Mouse (Mus musculus): ENCODE data around the gene Tspan4. TPM values are rescaled to one million over a fixed set of nuclear protein-coding genes. Genes with fewer than 3 reads are reported as not detected.
A peak's percentile ranks its signal among the peaks of the same experiment; 100 is the strongest.

Tspan4 gene
- total RNA-seq, 1 experiment = 75.9 TPM

DNA sequence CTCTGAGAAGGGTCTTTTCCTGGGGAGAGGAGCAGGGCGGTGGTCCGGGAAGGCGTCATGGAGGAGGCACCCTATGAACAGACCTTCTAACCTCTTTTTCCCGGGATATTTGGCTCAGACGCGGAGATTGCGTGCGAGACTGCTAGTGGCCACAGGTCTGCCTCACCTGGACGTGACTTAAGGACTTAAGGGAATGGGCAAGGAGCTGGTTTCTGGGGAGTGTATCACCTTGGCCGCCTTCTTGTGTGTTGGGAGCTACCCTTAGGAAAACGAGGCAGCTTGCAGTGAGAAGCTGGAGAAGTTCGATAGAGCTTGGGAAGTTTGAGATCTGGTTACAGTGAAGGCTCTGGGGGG, 742 bp downstream of the Tspan4 start:
- peak overlapping the region; percentile 89 for H3K9ac ChIP-seq (ENCODE audit: insufficient read depth, low read depth, low read length, poor library complexity, severe bottlenecking)
- H3K4me3 ChIP-seq (ENCODE audit: insufficient read depth in 1 of 2, low read depth in 1 of 2, low read length in 2 of 2, poor library complexity in 1 of 2, severe bottlenecking in 1 of 2) = peak overlapping the region; percentile 88 to 98
- TF ChIP-seq HCFC1 (IDR thresholded peaks at IDR 0.05; ENCODE audit: borderline replicate concordance, insufficient read depth, low read length) (no peak), MAFK (IDR thresholded peaks at IDR 0.05; ENCODE audit: insufficient read depth, low read depth, low read length) (no peak), ZNF384 (IDR thresholded peaks at IDR 0.05; ENCODE audit: low read depth, low read length) (no peak)
- H3K4me1 ChIP-seq (ENCODE audit: control insufficient read depth in 2 of 2, insufficient read depth in 2 of 2, low read length in 2 of 2, poor library complexity in 1 of 2) = peaks cover 0 to 11% of the 10 kb centered on the region in 2 experiments; a peak in 2 of 4 replicates
- H3K9me3 ChIP-seq (ENCODE audit: control insufficient read depth, insufficient read depth, low read depth, low read length) = no peaks in the 10 kb centered on the region
- H3K27ac ChIP-seq (ENCODE audit: insufficient read depth, low read depth, low read length, poor library complexity, severe bottlenecking) = no peak overlapping the region
- peaks cover 13% of the 10 kb centered on the region for H3K36me3 ChIP-seq (ENCODE audit: control insufficient read depth, insufficient read depth, low read length, poor library complexity, severe bottlenecking)
- in situ Hi-C loops (cut with MboI; ENCODE audit: low sequenced_read_pairs in 2 of 2, unreplicated experiment in 2 of 2) = no loop called here
- no peak for DNase-seq (ENCODE audit: low read depth, low spot score)

DNA sequence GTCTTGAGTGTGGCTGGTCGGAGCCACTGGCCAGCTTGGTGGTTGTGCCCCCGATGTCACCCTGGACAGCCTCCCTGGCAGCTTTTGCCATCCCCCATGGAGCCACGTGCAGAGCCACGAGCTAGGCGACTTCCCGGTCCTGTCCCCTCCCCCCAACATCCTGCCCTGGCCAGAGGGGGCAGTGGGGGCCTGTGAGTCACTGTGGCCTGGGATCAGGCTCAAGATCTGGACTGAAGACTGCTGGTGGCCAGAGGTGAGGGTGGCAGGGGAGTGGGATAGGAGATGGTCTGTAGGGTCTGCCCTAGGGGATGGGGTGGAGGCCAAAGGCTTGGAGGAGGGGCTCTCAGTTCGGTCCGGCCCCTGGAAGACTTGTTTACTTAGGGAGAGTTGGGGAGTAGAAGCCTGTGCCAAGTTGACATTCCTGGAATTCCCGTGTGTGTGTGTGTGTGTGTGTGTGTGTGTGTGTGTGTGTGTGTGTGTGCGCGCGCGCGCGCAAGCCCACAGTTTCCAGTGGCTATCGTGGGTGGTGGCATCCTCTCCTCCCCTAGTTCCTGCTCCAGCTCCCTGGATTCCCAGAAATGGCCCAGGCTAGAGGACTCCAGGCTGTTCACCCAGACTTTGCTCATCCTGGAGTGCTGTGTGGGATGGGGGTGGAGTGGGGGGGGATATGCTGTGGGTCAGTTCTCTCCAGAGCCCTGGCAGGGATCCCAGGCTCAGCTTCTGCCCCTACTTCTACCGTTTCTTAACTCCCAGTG, 1.4 kb downstream of the Tspan4 start:
- no peak for DNase-seq (ENCODE audit: low read depth, low spot score)
- Histone ChIP-seq H3K27ac (ENCODE audit: insufficient read depth, low read depth, low read length, poor library complexity, severe bottlenecking) (peak overlapping the region; percentile 36; the same call in 1 of the 2 replicates), H3K4me3 (ENCODE audit: insufficient read depth in 1 of 2, low read depth in 1 of 2, low read length in 2 of 2, poor library complexity in 1 of 2, severe bottlenecking in 1 of 2) (peak overlapping the region; percentile 88 to 98), H3K9me3 (ENCODE audit: control insufficient read depth, insufficient read depth, low read depth, low read length) (no peaks in the 10 kb centered on the region), H3K4me1 (ENCODE audit: control insufficient read depth in 2 of 2, insufficient read depth in 2 of 2, low read length in 2 of 2, poor library complexity in 1 of 2) (peaks cover 3 to 13% of the 10 kb centered on the region in 2 experiments; a peak in 2 of 4 replicates), H3K36me3 (ENCODE audit: control insufficient read depth, insufficient read depth, low read length, poor library complexity, severe bottlenecking) (peaks cover 9% of the 10 kb centered on the region), H3K9ac (ENCODE audit: insufficient read depth, low read depth, low read length, poor library complexity, severe bottlenecking) (peak overlapping the region; percentile 89)
- TF ChIP-seq ZNF384 (IDR thresholded peaks at IDR 0.05; ENCODE audit: low read depth, low read length) = no peak
- no peak for TF ChIP-seq MAFK (IDR thresholded peaks at IDR 0.05; ENCODE audit: insufficient read depth, low read depth, low read length)
- no peak for TF ChIP-seq ZC3H11A (IDR thresholded peaks at IDR 0.05; ENCODE audit: borderline replicate concordance, low read depth, low read length)
- no peak for TF ChIP-seq CHD2 (IDR thresholded peaks at IDR 0.05; ENCODE audit: low read depth, low read length)
- no peak for TF ChIP-seq HCFC1 (IDR thresholded peaks at IDR 0.05; ENCODE audit: borderline replicate concordance, insufficient read depth, low read length)
- in situ Hi-C loops (cut with MboI; ENCODE audit: low sequenced_read_pairs in 2 of 2, unreplicated experiment in 2 of 2) = no loop called here

DNA sequence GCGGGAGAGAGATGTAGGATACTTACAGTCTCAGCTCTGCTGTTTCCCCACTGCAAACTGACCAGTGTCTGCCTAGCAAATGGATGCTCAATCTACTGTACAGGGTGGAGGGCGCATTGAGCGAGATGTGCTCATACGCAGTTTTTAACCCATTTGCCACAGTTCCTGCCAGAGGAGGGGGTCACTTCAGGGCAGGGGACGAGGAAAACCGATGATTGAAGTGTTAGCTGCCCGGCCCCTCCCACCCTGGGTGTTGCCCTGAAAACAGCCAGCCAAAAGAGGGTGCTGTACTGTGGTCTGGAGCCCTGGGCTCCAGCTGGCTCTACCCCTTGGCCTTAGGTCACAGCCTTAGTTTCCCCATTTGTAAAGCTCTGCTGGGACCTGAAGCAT, 1.9 kb downstream of the Tspan4 start:
- H3K4me3 ChIP-seq (ENCODE audit: insufficient read depth in 1 of 2, low read depth in 1 of 2, low read length in 2 of 2, poor library complexity in 1 of 2, severe bottlenecking in 1 of 2) = peak overlapping the region in 1 of 2 experiments; percentile 6; a peak in 1 of 4 replicates
- DNase-seq (ENCODE audit: low read depth, low spot score) = no peak
- no peak overlapping the region for H3K27ac ChIP-seq (ENCODE audit: insufficient read depth, low read depth, low read length, poor library complexity, severe bottlenecking)
- in situ Hi-C loops (cut with MboI; ENCODE audit: low sequenced_read_pairs in 2 of 2, unreplicated experiment in 2 of 2) = no loop called here
- no peak overlapping the region for H3K9ac ChIP-seq (ENCODE audit: insufficient read depth, low read depth, low read length, poor library complexity, severe bottlenecking)
- H3K36me3 ChIP-seq (ENCODE audit: control insufficient read depth, insufficient read depth, low read length, poor library complexity, severe bottlenecking) = peaks cover 7% of the 10 kb centered on the region
- H3K4me1 ChIP-seq (ENCODE audit: control insufficient read depth in 2 of 2, insufficient read depth in 2 of 2, low read length in 2 of 2, poor library complexity in 1 of 2) = peaks cover 3 to 15% of the 10 kb centered on the region in 2 experiments; a peak in 2 of 4 replicates
- TF ChIP-seq CHD2 (IDR thresholded peaks at IDR 0.05; ENCODE audit: low read depth, low read length) (no peak), ZC3H11A (IDR thresholded peaks at IDR 0.05; ENCODE audit: borderline replicate concordance, low read depth, low read length) (no peak), MAFK (IDR thresholded peaks at IDR 0.05; ENCODE audit: insufficient read depth, low read depth, low read length) (no peak), HCFC1 (IDR thresholded peaks at IDR 0.05; ENCODE audit: borderline replicate concordance, insufficient read depth, low read length) (no peak), ZNF384 (IDR thresholded peaks at IDR 0.05; ENCODE audit: low read depth, low read length) (no peak)
- no peaks in the 10 kb centered on the region for H3K9me3 ChIP-seq (ENCODE audit: control insufficient read depth, insufficient read depth, low read depth, low read length)

DNA sequence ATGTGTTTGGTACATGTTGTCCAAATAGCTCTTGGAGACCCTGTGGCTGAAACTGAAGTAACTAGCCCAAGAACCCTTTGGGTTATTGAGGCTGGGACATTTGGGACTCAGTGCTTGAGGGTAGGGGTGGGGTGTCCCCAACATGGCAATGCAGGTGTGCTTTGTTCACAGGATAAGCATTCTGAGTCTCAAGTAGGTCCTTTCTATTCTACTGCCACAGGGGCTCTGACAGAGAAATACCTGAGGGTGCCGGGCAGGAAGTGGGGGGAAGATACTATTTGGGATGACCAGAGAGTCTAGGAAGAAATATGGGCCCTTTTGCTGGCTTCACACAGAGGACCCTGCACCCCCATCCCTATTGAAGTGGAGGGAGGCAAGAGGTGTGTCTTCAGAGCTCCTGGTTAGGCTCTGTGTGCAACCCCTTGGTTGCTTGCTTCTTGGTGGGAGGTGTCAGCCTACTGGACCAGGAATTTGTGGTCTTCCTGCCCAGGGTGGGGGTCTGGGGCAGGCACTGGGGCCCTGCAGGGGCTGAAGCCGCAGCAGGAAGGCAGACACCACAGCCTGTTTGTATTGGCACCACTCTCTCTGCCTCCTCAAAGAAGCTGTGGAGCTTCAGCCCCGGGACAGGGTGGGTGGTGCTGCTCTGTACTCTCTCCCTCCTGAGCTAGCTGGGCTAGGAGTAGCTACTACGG, 2.7 kb downstream of the Tspan4 start:
- TF ChIP-seq ZC3H11A (IDR thresholded peaks at IDR 0.05; ENCODE audit: borderline replicate concordance, low read depth, low read length) (no peak), MAFK (IDR thresholded peaks at IDR 0.05; ENCODE audit: insufficient read depth, low read depth, low read length) (no peak), HCFC1 (IDR thresholded peaks at IDR 0.05; ENCODE audit: borderline replicate concordance, insufficient read depth, low read length) (no peak), ZNF384 (IDR thresholded peaks at IDR 0.05; ENCODE audit: low read depth, low read length) (no peak), CHD2 (IDR thresholded peaks at IDR 0.05; ENCODE audit: low read depth, low read length) (no peak)
- DNase-seq (ENCODE audit: low read depth, low spot score) = no peak
- Histone ChIP-seq H3K9me3 (ENCODE audit: control insufficient read depth, insufficient read depth, low read depth, low read length) (no peaks in the 10 kb centered on the region), H3K4me1 (ENCODE audit: control insufficient read depth in 2 of 2, insufficient read depth in 2 of 2, low read length in 2 of 2, poor library complexity in 1 of 2) (peaks cover 3 to 16% of the 10 kb centered on the region in 2 experiments; a peak in 2 of 4 replicates), H3K36me3 (ENCODE audit: control insufficient read depth, insufficient read depth, low read length, poor library complexity, severe bottlenecking) (peaks cover 2% of the 10 kb centered on the region), H3K4me3 (ENCODE audit: insufficient read depth in 1 of 2, low read depth in 1 of 2, low read length in 2 of 2, poor library complexity in 1 of 2, severe bottlenecking in 1 of 2) (no peak overlapping the region), H3K9ac (ENCODE audit: insufficient read depth, low read depth, low read length, poor library complexity, severe bottlenecking) (no peak overlapping the region), H3K27ac (ENCODE audit: insufficient read depth, low read depth, low read length, poor library complexity, severe bottlenecking) (no peak overlapping the region)
- in situ Hi-C loops (cut with MboI; ENCODE audit: low sequenced_read_pairs in 2 of 2, unreplicated experiment in 2 of 2) = no loop called here
